Mouse (Mus musculus) embryo, embryonic 11 days (tissue): ENCODE measurements around the gene Cnih3.

Source experiments
- DNase-seq: peaks from one replicate; pipeline ENCODE4 v3.0.0-alpha.2; 2015

Cnih3 gene

DNA sequence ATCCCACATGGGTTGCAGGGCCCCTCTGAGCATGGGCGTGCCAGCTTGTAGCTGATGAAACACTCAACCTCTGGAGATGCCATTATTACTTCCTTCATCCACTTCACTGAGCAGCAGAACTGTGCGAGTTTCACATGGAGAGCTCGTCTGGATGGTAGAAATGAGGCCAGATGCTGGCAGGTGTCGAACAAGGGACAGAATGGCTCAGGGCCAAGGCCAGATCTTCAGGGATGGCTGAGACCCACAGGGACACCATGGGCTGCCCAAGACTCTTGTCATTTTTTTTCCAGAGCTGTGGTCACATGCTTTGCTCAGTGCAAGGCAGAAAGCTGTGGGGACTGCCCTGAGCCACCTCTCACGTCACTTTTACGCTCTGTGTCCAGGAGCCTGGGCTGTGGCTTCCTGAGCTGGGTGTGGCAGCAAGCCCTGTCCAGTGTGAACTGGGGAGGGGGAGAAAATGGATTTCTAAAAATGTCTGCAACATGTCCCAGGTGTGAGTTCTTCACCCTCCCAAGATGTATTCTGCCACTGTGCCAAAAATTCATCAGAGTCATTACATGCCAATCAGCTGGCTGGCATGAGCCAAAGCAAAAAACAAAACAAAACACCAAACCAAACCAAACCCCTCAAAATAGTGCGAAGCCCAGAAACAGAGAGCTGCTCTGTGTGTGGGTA lies 107.1 kb downstream of the Cnih3 start:
- no peak for DNase-seq

DNA sequence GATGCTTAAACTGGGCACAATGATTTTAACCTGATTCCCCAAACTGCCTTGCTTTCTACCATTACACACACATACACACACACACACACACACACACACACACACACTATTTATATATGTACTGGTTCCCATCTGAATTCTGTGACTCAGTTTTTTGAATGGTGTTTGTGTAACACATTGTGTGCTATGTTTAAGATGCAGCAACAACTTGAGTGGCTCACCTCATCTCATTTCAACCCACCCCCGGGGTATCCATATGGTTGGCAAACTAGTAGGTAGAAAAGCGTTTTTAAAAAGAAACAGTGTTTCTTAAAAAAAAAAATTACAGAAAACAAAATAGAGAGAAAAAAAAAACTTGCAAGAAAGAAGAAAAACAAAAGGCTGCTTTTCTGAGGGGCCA lies 107.9 kb downstream of the Cnih3 start:
- no peak for DNase-seq

GRCm38 (mm10) chr1:181461484-181461883 lies 109.1 kb downstream of the Cnih3 start:
- DNase-seq, result no peak

- DNase-seq, result no peak
These were observed 109.8 kb downstream of the Cnih3 start for GRCm38 (mm10) chr1:181462051-181462905.

- DNase-seq, result no peak
These were observed 110.4 kb downstream of the Cnih3 start for GRCm38 (mm10) chr1:181462906-181463179.

DNA sequence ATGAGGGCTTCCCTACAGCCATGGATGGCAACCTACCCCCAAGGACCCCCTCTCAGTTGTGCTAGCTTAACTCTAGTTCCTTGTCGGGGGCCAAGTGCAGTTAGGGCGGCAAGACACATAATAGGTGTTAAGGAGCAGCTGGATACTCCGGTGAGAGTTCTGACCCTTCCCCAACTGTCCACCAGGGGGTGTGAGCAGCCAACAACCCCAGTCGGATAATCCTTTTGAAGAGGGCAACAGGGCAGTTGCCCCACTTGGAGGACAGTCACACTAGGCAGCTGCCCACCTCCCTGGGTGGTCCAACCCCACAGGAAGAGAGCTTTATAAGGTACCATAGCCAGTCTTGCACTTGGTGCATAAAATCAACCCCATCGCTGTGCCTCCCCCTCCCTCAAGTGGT lies 112.6 kb downstream of the Cnih3 start:
- DNase-seq, result peak; percentile 14

DNA sequence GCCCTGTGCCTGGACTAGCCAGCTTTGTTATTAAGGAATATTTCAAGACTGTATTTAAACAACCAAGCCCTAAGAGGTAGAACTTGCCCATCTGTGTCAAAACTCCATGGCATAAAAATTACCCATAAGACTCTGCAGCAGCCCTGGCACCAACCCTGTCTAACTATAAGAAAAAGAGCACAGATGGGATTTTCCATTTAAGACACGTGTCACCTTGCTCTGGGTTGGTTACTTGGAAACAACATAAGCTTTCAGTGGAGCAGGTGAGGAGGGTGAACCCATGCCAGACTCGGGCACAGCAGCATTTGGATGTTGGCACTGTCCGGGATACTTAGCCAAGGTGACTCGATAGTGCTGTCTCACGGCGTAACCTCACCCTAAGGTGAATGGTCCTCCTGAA lies 113.6 kb downstream of the Cnih3 start:
- no peak for DNase-seq

DNA sequence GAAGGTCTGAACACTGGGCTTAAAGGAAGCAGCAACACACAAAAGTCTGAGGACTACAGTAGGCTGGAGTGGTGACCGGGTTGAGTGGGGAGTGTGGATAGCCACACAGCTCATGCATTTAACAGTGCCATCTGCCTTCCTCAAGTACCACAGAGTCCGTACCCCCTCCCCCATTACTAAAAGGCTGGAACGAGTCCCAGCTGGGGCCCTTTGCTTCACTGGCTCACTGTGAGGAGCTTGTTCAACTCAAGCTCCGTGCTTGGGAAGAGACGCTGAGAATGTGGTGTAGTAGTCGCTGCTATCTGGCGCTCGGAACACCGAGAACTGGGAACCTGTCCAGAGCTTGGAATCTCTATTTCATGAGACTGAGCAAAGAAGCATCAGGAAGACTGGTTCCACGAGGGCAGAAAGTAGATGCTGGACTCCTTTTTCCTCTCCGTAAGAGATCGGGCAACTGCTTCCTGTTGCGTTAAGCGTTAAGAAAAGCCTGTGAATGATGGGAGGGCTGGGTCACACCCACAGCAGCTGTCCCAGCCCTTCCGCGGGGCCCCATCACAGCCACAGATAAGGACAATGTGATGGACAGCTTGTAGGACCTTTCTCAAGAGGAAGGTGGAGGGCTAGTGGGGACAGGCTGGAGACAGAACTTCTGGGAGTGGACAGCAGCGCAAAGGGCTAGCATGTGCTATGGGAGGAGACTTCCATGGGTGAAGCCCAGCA lies 114.3 kb downstream of the Cnih3 start:
- DNase-seq, result no peak

DNA sequence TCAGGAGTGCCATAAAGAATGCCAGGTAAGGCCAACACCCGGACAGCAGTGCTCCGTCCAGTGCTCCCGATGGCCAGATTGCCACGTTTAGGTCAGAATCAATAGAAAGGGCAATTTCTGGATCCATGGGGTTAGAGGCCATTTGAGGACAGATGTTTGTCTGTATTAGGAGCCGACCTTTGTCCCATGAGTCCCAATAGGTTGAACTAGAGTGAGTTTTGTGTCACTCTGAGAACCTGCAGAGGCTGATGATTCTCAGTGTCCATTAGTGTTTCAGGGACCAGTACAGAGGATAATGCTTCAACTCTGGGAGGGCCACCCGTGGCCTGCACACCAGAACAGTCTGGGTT lies 114.9 kb downstream of the Cnih3 start:
- DNase-seq, result no peak

GRCm38 (mm10) chr1:181469415-181469814 lies 117.0 kb downstream of the Cnih3 start:
- no peak for DNase-seq

- no peak for DNase-seq
These were observed 123.7 kb downstream of the Cnih3 start for GRCm38 (mm10) chr1:181476141-181476540.

DNA sequence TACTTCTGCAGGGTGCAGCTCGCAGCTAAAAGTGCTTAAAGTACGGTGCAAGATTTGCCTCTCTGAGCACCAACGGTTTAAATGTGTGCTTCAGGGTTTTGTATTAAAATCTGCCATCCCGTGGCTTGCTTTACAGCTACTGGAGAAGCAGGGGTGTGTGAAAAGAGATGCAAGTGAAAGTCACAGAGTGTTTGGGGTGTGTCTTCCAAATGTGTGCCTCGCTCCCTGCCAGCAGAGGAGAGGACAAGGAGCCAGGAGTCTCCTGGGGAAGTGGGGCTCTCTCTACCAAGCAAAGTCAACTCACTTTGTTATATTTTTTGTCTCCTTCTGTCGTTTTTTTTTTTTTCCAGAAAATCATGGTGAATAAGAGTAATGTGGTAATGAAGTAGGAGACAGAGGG lies 124.1 kb downstream of the Cnih3 start:
- no peak for DNase-seq

DNA sequence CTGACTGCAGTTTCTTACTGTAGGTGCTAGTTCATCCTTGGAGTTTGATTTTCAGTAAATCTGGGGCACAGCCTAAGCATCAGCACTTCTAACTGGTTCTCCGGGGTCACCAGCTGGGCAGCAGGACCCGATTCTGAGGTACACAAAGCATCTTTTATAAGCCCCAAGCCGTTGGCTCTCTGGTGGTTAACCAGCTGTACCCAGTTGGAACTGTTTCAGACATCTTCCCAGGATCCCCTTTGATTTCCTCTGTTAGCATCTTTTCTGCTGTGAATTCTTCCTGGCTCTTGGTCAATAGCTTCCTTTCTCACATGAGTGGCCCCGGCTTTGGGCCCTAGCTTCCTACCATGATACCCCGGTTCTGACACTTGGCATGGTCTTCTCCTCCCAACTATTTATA lies 132.3 kb downstream of the Cnih3 start:
- DNase-seq, result no peak

GRCm38 (mm10) chr1:181503471-181503870 lies 151.0 kb downstream of the Cnih3 start:
- no peak for DNase-seq

GRCm38 (mm10) chr1:181505367-181505766 lies 152.9 kb downstream of the Cnih3 start:
- no peak for DNase-seq
